Mouse (Mus musculus) CH12F3 (cell line): ENCODE data around the gene Pan3.

Source experiments
- in situ Hi-C: fragments of 300-500 bp; cut with MboI; formaldehyde crosslinking; loops from 2 replicates; pipeline ENCODE4 v1.14.3; 2020; ENCODE audit warnings: low sequenced_read_pairs

Pan3 gene

GRCm38 (mm10) chr5:147479341-147479740, 49.4 kb downstream of the Pan3 start:
- in situ Hi-C loops = no loop called here

DNA sequence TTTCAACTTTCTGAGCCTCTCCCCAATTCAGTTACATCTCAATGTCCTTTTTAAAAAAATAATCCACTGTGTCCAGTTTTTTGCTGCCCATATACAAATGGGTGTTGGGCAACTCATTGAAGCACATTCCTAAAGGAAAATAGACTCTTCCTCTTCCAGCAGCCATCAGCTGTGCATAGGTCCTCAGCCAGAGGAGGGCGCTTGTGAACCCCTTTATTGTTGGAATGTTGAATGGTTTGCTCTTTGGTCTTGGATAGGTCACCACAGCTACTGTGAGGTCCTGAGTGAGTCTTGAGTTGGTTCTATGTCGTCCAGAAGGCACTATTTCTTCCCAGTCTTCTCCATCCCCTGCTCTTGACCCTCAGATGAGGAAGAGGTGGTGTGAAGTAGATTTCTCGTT, 54.2 kb downstream of the Pan3 start:
- in situ Hi-C loops = no loop called here

GRCm38 (mm10) chr5:147489226-147489625, 59.3 kb downstream of the Pan3 start:
- in situ Hi-C loops = no loop called here

GRCm38 (mm10) chr5:147490907-147491306, 60.9 kb downstream of the Pan3 start:
- in situ Hi-C loops = no loop called here

GRCm38 (mm10) chr5:147492511-147492910, 62.5 kb downstream of the Pan3 start:
- in situ Hi-C loops = no loop called here

GRCm38 (mm10) chr5:147493205-147493604, 63.2 kb downstream of the Pan3 start:
- in situ Hi-C loops = no loop called here

DNA sequence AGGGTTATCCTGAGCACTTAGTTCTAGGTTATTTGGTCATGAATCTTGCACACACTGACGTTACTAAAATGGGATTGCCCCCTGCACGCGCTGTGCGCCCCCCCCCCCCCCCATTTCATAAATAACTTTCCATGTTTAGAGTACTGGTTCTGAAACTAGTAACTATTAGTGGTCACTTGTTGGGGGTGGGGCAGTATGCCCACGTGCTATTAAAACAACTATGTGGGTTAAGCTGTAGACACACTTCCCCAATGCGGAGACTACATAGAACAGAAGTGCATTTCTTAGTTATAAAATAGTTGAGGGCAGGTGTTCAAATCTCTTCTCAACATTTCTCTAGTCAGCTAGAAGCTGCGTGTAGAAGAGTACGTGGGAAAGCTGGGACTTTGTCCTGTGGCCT, 63.7 kb downstream of the Pan3 start:
- in situ Hi-C loops = no loop called here

GRCm38 (mm10) chr5:147494388-147494787, 64.4 kb downstream of the Pan3 start:
- in situ Hi-C loops = no loop called here

- in situ Hi-C loops = no loop called here
Observed at GRCm38 (mm10) chr5:147494791-147495376, 64.9 kb downstream of the Pan3 start.

DNA sequence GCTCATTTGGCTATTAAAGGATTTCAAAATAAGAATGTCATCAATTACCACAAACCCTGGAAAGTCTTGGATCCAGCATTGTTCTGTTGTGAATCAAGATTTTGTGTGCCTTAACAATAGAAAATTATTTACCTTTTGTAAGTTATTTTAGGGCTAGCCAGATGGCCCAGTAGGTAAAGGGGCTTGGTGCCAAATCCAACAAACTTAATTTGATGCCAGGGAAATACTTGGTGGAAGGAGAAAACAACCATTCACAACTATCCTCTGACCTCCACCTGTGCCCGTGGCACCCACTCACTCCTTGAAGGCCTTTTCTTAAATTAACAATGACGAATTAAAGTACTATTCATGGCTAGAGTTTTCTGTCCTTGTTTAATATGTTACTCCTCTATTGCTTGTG, 66.0 kb downstream of the Pan3 start:
- in situ Hi-C loops = no loop called here

DNA sequence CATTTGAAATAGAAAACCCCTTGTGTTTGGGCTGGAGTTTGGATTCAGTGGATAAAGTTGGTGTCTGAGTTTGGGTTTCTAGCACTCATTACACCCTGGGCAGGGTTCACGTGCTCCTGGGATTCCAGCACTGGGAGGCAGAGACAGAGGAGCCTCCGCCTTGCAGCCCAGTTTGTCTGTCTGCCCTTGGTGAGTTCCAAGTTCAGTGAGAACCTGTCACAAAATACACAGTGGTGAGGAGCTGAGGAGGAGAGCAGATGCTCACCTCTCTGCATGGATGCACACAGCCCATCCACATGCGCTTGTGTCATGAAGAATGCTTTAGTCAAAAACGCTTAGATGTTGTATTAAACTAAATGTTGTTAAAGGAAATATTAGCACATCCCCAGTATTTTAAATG, 67.0 kb downstream of the Pan3 start:
- in situ Hi-C loops = no loop called here

- in situ Hi-C loops = no loop called here
Observed at GRCm38 (mm10) chr5:147497714-147498113, 67.8 kb downstream of the Pan3 start.

DNA sequence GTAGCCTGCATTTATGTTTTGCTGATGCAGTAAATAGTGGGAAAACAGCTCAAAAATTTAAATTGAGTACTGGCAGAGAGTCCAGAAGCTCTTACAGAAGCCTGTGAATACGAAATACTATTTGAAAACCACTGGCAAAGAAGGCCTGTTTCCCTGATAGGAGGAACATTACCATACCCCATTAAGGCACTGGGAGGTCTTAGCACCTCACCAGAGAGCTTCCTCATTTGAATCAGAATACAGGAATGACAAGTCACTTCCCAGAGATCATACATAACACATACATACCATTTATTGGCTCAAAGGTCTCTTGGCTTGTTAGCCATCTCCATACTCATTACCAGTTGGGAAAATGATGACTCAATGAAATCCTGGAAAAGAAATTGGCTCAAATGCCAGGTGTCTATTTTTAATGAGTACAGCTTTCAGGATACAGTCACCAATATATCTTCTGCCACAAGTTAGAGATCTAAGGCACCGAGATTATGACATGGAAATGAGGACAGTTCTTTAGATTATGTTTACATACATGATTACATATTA, 71.6 kb downstream of the Pan3 start:
- in situ Hi-C loops = no loop called here

DNA sequence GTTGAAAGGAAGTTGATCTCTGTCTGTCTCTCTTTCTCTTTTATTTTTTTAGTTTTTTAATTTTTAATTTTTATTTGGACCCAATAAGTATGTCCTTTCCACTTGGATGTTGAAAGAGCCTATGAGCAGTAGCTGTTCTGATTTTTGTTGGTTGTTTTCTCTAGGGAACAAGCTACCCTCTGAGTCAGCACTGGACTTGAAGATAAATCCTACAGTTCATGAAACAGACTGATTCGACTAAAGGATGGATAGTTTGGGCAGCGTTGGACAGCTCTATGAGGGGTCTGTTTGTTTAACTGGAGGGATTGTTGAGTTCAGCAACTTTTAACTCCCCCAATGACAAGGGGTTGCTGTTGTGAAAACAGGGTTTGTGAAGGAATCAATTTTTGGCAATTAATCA, 73.0 kb downstream of the Pan3 start:
- in situ Hi-C loops = no loop called here

DNA sequence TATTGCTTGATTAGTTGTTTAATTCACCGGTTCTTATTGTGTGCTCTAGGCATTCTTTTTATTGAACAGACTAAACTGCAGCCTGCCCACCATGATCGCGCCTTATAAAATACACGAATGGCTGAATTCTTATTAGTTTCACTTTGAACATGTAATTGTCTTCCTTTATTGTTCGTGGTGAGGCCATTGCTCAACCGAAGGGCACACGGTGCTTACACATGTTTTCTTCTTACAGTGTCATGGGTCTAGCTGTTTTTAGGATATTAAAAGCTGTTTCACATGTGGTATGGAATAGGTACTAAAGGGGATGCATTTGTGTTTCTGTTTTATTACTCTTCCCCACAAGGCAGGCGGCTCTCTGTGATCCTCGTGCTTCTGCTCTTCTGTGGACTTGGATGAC, 81.4 kb downstream of the Pan3 start:
- in situ Hi-C loops = no loop called here

DNA sequence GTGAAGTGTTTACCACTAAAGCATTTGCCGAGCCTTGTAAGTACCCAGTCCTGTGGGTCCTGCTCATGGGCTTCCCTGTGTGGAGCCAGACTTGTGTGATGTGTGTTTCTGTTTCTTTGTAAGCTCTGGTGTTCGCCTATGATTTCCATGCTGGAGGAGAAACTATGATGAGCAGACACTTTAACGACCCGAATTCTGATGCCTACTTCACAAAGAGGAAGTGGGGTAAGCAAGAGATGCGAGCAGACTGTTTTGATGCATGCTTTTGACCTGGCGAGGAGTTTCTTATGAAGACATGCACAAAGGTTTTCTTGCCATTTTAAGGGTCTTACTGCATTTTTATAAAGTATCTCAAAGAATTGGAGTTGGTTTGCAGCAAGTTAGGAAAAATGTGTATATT, 97.0 kb downstream of the Pan3 start:
- in situ Hi-C loops = no loop called here

- in situ Hi-C loops = no loop called here
Observed at GRCm38 (mm10) chr5:147527788-147528187, 97.8 kb downstream of the Pan3 start.

GRCm38 (mm10) chr5:147532031-147532430, 102.1 kb downstream of the Pan3 start:
- in situ Hi-C loops = no loop called here

GRCm38 (mm10) chr5:147539409-147539808, 109.4 kb downstream of the Pan3 start:
- in situ Hi-C loops = no loop called here

DNA sequence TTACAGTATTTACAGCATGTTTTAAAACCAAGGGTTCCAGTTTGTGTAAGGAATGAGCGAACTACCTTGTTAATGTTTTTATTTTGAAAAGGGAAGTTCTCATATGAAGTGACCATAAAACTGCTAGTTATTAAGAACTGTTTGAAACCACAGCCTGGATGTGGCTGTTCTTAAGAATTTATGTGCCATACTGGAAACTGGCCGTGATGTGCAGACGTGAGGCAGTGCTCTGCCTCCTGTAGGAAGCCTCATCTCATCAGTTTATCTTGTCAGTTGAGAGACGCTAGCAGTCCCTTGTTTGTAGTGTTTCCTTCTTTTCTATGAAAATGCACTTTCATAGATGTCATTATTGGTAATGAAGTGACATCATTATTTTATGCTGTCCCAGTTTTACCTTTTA, 109.9 kb downstream of the Pan3 start:
- in situ Hi-C loops = no loop called here

DNA sequence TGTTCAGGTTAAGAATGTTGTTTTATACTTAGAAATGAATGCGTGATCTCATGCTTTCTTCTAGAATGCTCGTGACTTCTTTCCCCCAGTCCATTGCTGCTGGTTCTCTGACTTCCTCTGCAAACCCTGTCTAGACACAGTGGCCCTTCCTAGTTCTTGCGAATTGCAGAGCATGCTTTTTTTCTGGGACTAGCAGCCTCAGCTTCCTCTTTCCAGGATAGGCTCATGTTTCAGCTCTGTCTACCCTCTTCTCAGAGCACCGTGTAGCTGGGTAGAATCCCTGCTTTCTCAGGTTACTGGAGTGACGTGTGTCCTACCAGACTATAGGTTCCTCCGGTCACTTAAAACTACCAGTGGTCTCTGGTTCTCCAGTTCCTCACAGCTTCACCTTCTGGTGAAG, 112.3 kb downstream of the Pan3 start:
- in situ Hi-C loops = no loop called here

GRCm38 (mm10) chr5:147545731-147546241, 115.8 kb downstream of the Pan3 start:
- in situ Hi-C loops = no loop called here
